Mouse (Mus musculus) heart, postnatal 0 days (tissue): Measurements from ENCODE around the gene Atp6v0c. TPM values are rescaled to one million over a fixed set of nuclear protein-coding genes. Genes with fewer than 3 reads are reported as not detected.

Experiments
- ATAC-seq: fragments of 200-750 bp; cut with Nextera tagmentation; 2 replicates; pipeline ENCODE4 v1.8.0; 2017; ENCODE audit warnings: low read depth, moderate number of reproducible peaks, moderate library complexity; ENCODE audit not compliant: insufficient read depth
- DNase-seq: peaks from one replicate; pipeline ENCODE4 v3.0.0-alpha.2; 2016; ENCODE audit warnings: low spot score
- H3K27ac ChIP-seq: fragments of 300-500 bp; sonication (generic); 2 replicates; pipeline ENCODE4 v1.5.1; 2014; ENCODE audit warnings: low read depth, mild to moderate bottlenecking
- H3K27me3 ChIP-seq: fragments of 300-500 bp; sonication (generic); 2 replicates; pipeline ENCODE4 v1.6.1; 2014; ENCODE audit warnings: low read length, mixed read lengths; ENCODE audit not compliant: control insufficient read depth, insufficient read depth
- H3K36me3 ChIP-seq: fragments of 300-500 bp; sonication (generic); replicated peaks from 2 replicates; pipeline ENCODE4 v1.6.1; 2014; ENCODE audit warnings: low read length, mixed read lengths; ENCODE audit not compliant: control insufficient read depth, insufficient read depth
- H3K4me1 ChIP-seq: fragments of 300-500 bp; sonication (generic); 2 replicates; pipeline ENCODE4 v1.6.1; 2014; ENCODE audit warnings: antibody characterized with exemption; ENCODE audit not compliant: control insufficient read depth, insufficient read depth
- H3K4me2 ChIP-seq: fragments of 300-500 bp; sonication (generic); 2 replicates; pipeline ENCODE4 v1.6.1; 2014; ENCODE audit warnings: low read depth, mild to moderate bottlenecking, low read length, moderate library complexity
- H3K4me3 ChIP-seq: fragments of 300-500 bp; sonication (generic); 2 replicates; pipeline ENCODE4 v1.5.1; 2014; ENCODE audit warnings: low read depth, low read length
- H3K9ac ChIP-seq: fragments of 300-500 bp; sonication (generic); replicated peaks from 2 replicates; pipeline ENCODE4 v1.6.1; 2014; ENCODE audit warnings: low read depth, low read length, mixed read lengths
- H3K9me3 ChIP-seq: fragments of 300-500 bp; sonication (generic); replicated peaks from 2 replicates; pipeline ENCODE4 v1.6.1; 2016; ENCODE audit warnings: low read length; ENCODE audit not compliant: control insufficient read depth
- CTCF ChIP-seq: IDR thresholded peaks from 2 replicates; pipeline ENCODE4 v1.5.1; 2016; ENCODE audit warnings: antibody characterized with exemption, control low read depth, low read depth
- EP300 ChIP-seq: IDR thresholded peaks from 2 replicates; pipeline ENCODE4 v1.6.1; 2016; ENCODE audit warnings: antibody characterized with exemption, low read depth
- WGBS: fragments of 180-500 bp; shearing (Covaris S2); extraction: QIAGEN DNeasy Blood & Tissue Kit; methylation state at CpG from one replicate; pipeline ENCODE4 v1.1.7; 2014; 5-methylcytosine and 5-hydroxymethylcytosine counted together
- polyA plus RNA-seq: library from polyadenylated mRNA; unstranded; fragments of >200 nt; fragmentation: Nextera tagmentation; extraction: Ambion mirVana; gene quantifications from 2 replicates; pipeline ENCODE4 v1.2.1, GENCODE M21; 2015
- total RNA-seq: library from RNA; depleted of rRNA; stranded (reverse); fragments of >200 nt; gene quantifications from 2 replicates; pipeline ENCODE4 v1.2.3, GENCODE M21; 2014; ENCODE audit warnings: low replicate concordance

Gene Atp6v0c
- total and polyA plus RNA-seq, 2 experiments from 2014 or later, result 238 to 570 TPM

GRCm38 (mm10) chr17:24151890-24152563, 17.5 kb downstream of the Atp6v0c start:
- no peak overlapping the region for H3K27ac ChIP-seq
- WGBS, result under 1% methylated on average over 26 of the region's 26 CpGs
- peak overlapping the region; percentile 38; the same call in 1 of the 2 replicates for H3K9ac ChIP-seq
- ATAC-seq (peak; percentile 85), DNase-seq (peak; percentile 83)
- no peaks in the 10 kb centered on the region for H3K36me3 ChIP-seq
- no peaks in the 10 kb centered on the region for H3K27me3 ChIP-seq
- H3K9me3 ChIP-seq, result no peaks in the 10 kb centered on the region
- 0 out of 2 replicates have a peak, but pooled peaks cover 6% of the 10 kb centered on the region for H3K4me1 ChIP-seq
- TF ChIP-seq CTCF (peak; percentile 81), EP300 (no peak)
- H3K4me2 ChIP-seq, result peak overlapping the region; percentile 78
- H3K4me3 ChIP-seq, result peak overlapping the region; percentile 43

GRCm38 (mm10) chr17:24151382-24151781, 18.1 kb downstream of the Atp6v0c start:
- H3K27me3 ChIP-seq, result no peaks in the 10 kb centered on the region
- WGBS, result 12% methylated on average over 7 of the region's 7 CpGs
- no peaks in the 10 kb centered on the region for H3K9me3 ChIP-seq
- no peak for TF ChIP-seq EP300
- TF ChIP-seq CTCF, result no peak
- H3K9ac ChIP-seq, result peak overlapping the region; percentile 38; the same call in 1 of the 2 replicates
- 0 out of 2 replicates have a peak, but pooled peaks cover 6% of the 10 kb centered on the region for H3K4me1 ChIP-seq
- H3K27ac ChIP-seq, result no peak overlapping the region
- H3K36me3 ChIP-seq, result no peaks in the 10 kb centered on the region
- no peak for DNase-seq
- peak overlapping the region; percentile 43 for H3K4me3 ChIP-seq
- 0 out of 2 replicates have a peak, but pooled peaks have one; percentile 4 for ATAC-seq
- peak overlapping the region; percentile 78 for H3K4me2 ChIP-seq

GRCm38 (mm10) chr17:24150824-24151223, 18.7 kb downstream of the Atp6v0c start, which contains the start of gene Pdpk1:
Gene Pdpk1 (minus strand): TSS chr17:24150924.
- WGBS, result 87% methylated on average over 2 of the region's 2 CpGs
- no peaks in the 10 kb centered on the region for H3K27me3 ChIP-seq

GRCm38 (mm10) chr17:24149421-24149820, 20.1 kb downstream of the Atp6v0c start:
- H3K27me3 ChIP-seq, result no peaks in the 10 kb centered on the region
- no peak overlapping the region for H3K4me2 ChIP-seq
- H3K27ac ChIP-seq, result no peak overlapping the region
- DNase-seq (no peak), ATAC-seq (no peak)
- no peak for TF ChIP-seq CTCF
- TF ChIP-seq EP300, result no peak
- no peak overlapping the region for H3K4me3 ChIP-seq
- 0 out of 2 replicates have a peak, but pooled peaks cover 6% of the 10 kb centered on the region for H3K4me1 ChIP-seq
- no peaks in the 10 kb centered on the region for H3K9me3 ChIP-seq
- H3K36me3 ChIP-seq, result no peaks in the 10 kb centered on the region
- WGBS, result 86% methylated on average over 7 of the region's 7 CpGs
- no peak overlapping the region for H3K9ac ChIP-seq

More at GRCm38 (mm10) chr17:24150824-24151223, 18.7 kb downstream of the Atp6v0c start, which contains the start of gene Pdpk1:
- H3K27ac ChIP-seq, result no peak within 1 kb of the TSS
- no peak for ATAC-seq
- 0 out of 2 replicates have a peak, but pooled peaks cover 6% of the 10 kb centered on the region for H3K4me1 ChIP-seq
- DNase-seq, result no peak
- TF ChIP-seq CTCF (no peak), EP300 (no peak)
- peak within 1 kb of the TSS; percentile 38; the same call in 1 of the 2 replicates for H3K9ac ChIP-seq
- no peaks in the 10 kb centered on the region for H3K9me3 ChIP-seq
- peak within 1 kb of the TSS; percentile 78 for H3K4me2 ChIP-seq
- peak within 1 kb of the TSS; percentile 43 for H3K4me3 ChIP-seq
- H3K36me3 ChIP-seq, result no peaks in the 10 kb centered on the region

- Histone ChIP-seq H3K9ac (no peak overlapping the region), H3K36me3 (no peaks in the 10 kb centered on the region), H3K9me3 (no peaks in the 10 kb centered on the region), H3K4me3 (no peak overlapping the region), H3K27me3 (no peaks in the 10 kb centered on the region), H3K4me2 (no peak overlapping the region), H3K27ac (no peak overlapping the region), H3K4me1 (peaks cover 15% of the 10 kb centered on the region)
- no peak for TF ChIP-seq CTCF
- no peak for TF ChIP-seq EP300
- no peak for DNase-seq
- ATAC-seq, result no peak
- WGBS, result 41% methylated on average over 2 of the region's 2 CpGs
Observed at GRCm38 (mm10) chr17:24142897-24143296, 26.6 kb downstream of the Atp6v0c start.
